Mouse (Mus musculus): ENCODE data around the gene Atp6v0e2. TPM values are rescaled to one million over a fixed set of nuclear protein-coding genes. Genes with fewer than 3 reads are reported as not detected.

Gene Atp6v0e2
- polyA plus RNA-seq, 1 experiment = 4.7 TPM

- TF ChIP-seq CTCF (IDR thresholded peaks at IDR 0.05; ENCODE audit: borderline replicate concordance, control insufficient read depth, extremely low read depth, insufficient read depth, low read length, poor library complexity) = no peak
- no peak for TF ChIP-seq POLR2A (IDR thresholded peaks at IDR 0.05; ENCODE audit: control insufficient read depth, extremely low read depth, insufficient read depth, low read length, poor library complexity)
- no peak for DNase-seq
- Histone ChIP-seq H3K27ac (ENCODE audit: control insufficient read depth, insufficient read depth, low read length) (no peak overlapping the region), H3K4me1 (replicated peaks; ENCODE audit: control insufficient read depth, insufficient read depth, low read length) (peaks cover 5% of the 10 kb centered on the region), H3K36me3 (ENCODE audit: control insufficient read depth, insufficient read depth, low read length) (no peaks in the 10 kb centered on the region), H3K4me3 (ENCODE audit: control insufficient read depth, insufficient read depth, low read length) (no peak overlapping the region), H3K27me3 (ENCODE audit: control insufficient read depth, insufficient read depth, low read length) (no peaks in the 10 kb centered on the region)
- WGBS = 2% methylated on average over 5 of the region's 5 CpGs
These were observed 41.8 kb downstream of the Atp6v0e2 start for GRCm38 (mm10) chr6:48579215-48579648.

GRCm38 (mm10) chr6:48581257-48581656 is 43.8 kb downstream of the Atp6v0e2 start:
- peaks cover 5% of the 10 kb centered on the region for H3K4me1 ChIP-seq (replicated peaks; ENCODE audit: control insufficient read depth, insufficient read depth, low read length)
- no peak overlapping the region for H3K27ac ChIP-seq (ENCODE audit: control insufficient read depth, insufficient read depth, low read length)
- no peak for DNase-seq
- H3K36me3 ChIP-seq (ENCODE audit: control insufficient read depth, insufficient read depth, low read length) = no peaks in the 10 kb centered on the region
- H3K27me3 ChIP-seq (ENCODE audit: control insufficient read depth, insufficient read depth, low read length) = no peaks in the 10 kb centered on the region
- no peak for TF ChIP-seq POLR2A (IDR thresholded peaks at IDR 0.05; ENCODE audit: control insufficient read depth, extremely low read depth, insufficient read depth, low read length, poor library complexity)
- no peak for TF ChIP-seq CTCF (IDR thresholded peaks at IDR 0.05; ENCODE audit: borderline replicate concordance, control insufficient read depth, extremely low read depth, insufficient read depth, low read length, poor library complexity)
- H3K4me3 ChIP-seq (ENCODE audit: control insufficient read depth, insufficient read depth, low read length) = no peak overlapping the region
- 84% methylated on average over 3 of the region's 3 CpGs for WGBS

DNA sequence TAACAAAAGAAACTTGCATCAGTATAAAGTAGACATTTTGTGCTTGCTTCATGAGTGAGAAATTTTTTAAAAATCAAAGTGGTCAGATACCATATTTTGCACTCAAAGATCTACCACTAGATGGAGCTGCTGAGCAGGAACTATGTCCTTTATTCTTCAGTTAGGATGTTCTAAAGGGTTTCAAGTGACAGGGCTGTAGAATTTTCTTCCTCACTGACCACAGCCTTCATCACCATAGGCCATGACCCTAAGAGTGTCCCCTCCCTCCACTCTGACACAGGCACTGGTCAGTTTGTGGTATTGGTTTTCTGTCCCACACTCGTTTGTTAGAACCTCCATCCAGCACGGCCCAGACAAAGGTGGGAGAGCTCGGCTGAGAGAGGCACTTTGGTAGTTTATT is 44.6 kb downstream of the Atp6v0e2 start:
- no peaks in the 10 kb centered on the region for H3K27me3 ChIP-seq (ENCODE audit: control insufficient read depth, insufficient read depth, low read length)
- no peaks in the 10 kb centered on the region for H3K36me3 ChIP-seq (ENCODE audit: control insufficient read depth, insufficient read depth, low read length)
- no peak overlapping the region for H3K4me3 ChIP-seq (ENCODE audit: control insufficient read depth, insufficient read depth, low read length)
- 83% methylated on average over 3 of the region's 3 CpGs for WGBS
- TF ChIP-seq CTCF (IDR thresholded peaks at IDR 0.05; ENCODE audit: borderline replicate concordance, control insufficient read depth, extremely low read depth, insufficient read depth, low read length, poor library complexity) = no peak
- TF ChIP-seq POLR2A (IDR thresholded peaks at IDR 0.05; ENCODE audit: control insufficient read depth, extremely low read depth, insufficient read depth, low read length, poor library complexity) = no peak
- peaks cover 5% of the 10 kb centered on the region for H3K4me1 ChIP-seq (replicated peaks; ENCODE audit: control insufficient read depth, insufficient read depth, low read length)
- H3K27ac ChIP-seq (ENCODE audit: control insufficient read depth, insufficient read depth, low read length) = no peak overlapping the region
- peak; percentile 40 for DNase-seq

DNA sequence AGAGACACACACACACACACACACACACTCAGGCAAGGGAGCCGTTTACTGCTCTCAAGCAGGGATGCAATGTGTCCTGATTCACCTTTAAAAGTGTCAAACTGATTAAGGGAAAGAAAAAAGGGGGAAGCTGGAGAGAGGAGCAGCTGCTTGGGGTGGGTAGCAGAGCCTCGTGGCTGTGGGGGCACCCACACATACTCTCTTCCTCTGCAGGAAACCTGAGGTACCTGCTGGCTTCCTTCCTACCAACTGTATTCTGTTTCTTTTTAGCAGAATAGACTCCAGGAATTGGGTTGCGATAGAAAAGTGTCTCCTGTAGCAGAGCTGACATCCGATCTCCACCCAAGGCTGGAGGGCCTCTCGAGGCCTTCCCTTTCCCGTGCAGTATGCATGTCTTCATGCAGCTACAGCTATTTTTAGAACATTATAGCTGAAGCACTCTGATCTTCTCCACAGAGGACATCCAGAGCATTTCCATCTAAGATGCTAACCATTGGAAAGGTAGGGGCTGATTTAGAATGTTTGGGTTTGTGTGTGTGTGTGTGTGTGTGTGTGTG is 51.9 kb downstream of the Atp6v0e2 start, which contains the start of gene Gm45021:
Gene Gm45021 (plus strand): TSS at position 417 of the 557 bp plus-strand sequence.
- DNase-seq = no peak
- Histone ChIP-seq H3K27ac (ENCODE audit: control insufficient read depth, insufficient read depth, low read length) (peak within 1 kb of the TSS; percentile 34; the same call in 1 of the 2 replicates), H3K27me3 (ENCODE audit: control insufficient read depth, insufficient read depth, low read length) (no peaks in the 10 kb centered on the region), H3K4me1 (replicated peaks; ENCODE audit: control insufficient read depth, insufficient read depth, low read length) (peaks cover 17% of the 10 kb centered on the region), H3K36me3 (ENCODE audit: control insufficient read depth, insufficient read depth, low read length) (no peaks in the 10 kb centered on the region), H3K4me3 (ENCODE audit: control insufficient read depth, insufficient read depth, low read length) (no peak within 1 kb of the TSS)
- TF ChIP-seq CTCF (IDR thresholded peaks at IDR 0.05; ENCODE audit: borderline replicate concordance, control insufficient read depth, extremely low read depth, insufficient read depth, low read length, poor library complexity) (no peak), POLR2A (IDR thresholded peaks at IDR 0.05; ENCODE audit: control insufficient read depth, extremely low read depth, insufficient read depth, low read length, poor library complexity) (no peak)
- WGBS = 5% methylated on average over 6 of the region's 6 CpGs

Other genes starting within 250 kb of the Atp6v0e2 start
- 71.9 and 73.5 TPM in 2 replicates for gene Krba1, start 142.0 kb upstream of the Atp6v0e2 start, polyA plus RNA-seq (2012; rRNA removed)
- 29.4 and 30.2 TPM in 2 replicates for gene Zfp467, start 91.8 kb upstream of the Atp6v0e2 start, polyA plus RNA-seq (2012; rRNA removed)
- 29.3 and 35.4 TPM in 2 replicates for gene Sspo, start 89.4 kb upstream of the Atp6v0e2 start, polyA plus RNA-seq (2012; rRNA removed)
- gene Lrrc61, start 17.2 kb downstream of the Atp6v0e2 start, polyA plus RNA-seq (2012; rRNA removed) = 41.4 and 58.7 TPM in 2 replicates
- gene Rarres2, start 35.2 kb downstream of the Atp6v0e2 start, polyA plus RNA-seq (2012; rRNA removed) = 17.5 and 28.8 TPM in 2 replicates
- not detected in 2 replicates for gene Gm45021, start 52.0 kb downstream of the Atp6v0e2 start, polyA plus RNA-seq (2012; rRNA removed)
- 35.3 and 40.2 TPM in 2 replicates for gene Repin1, start 56.3 kb downstream of the Atp6v0e2 start, polyA plus RNA-seq (2012; rRNA removed)
- not detected in 2 replicates for gene Gm44965, start 56.3 kb downstream of the Atp6v0e2 start, polyA plus RNA-seq (2012; rRNA removed)
- gene Zfp775, start 64.4 kb downstream of the Atp6v0e2 start, polyA plus RNA-seq (2012; rRNA removed) = 8.2 and 10.2 TPM in 2 replicates
- 1.5 and 1.7 TPM in 2 replicates for gene AI854703, start 89.1 kb downstream of the Atp6v0e2 start, polyA plus RNA-seq (2012; rRNA removed)
- 26.6 and 29.8 TPM in 2 replicates for gene Gimap8, start 109.6 kb downstream of the Atp6v0e2 start, polyA plus RNA-seq (2012; rRNA removed)
- gene Gimap9, start 138.5 kb downstream of the Atp6v0e2 start, polyA plus RNA-seq (2012; rRNA removed) = 42.5 and 49.6 TPM in 2 replicates
- gene Gimap4, start 146.9 kb downstream of the Atp6v0e2 start, polyA plus RNA-seq (2012; rRNA removed) = 43.0 and 64.0 TPM in 2 replicates
- gene Gimap6, start 170.6 kb downstream of the Atp6v0e2 start, polyA plus RNA-seq (2012; rRNA removed) = 72.9 and 82.4 TPM in 2 replicates
- gene Gm28053, start 181.0 kb downstream of the Atp6v0e2 start, polyA plus RNA-seq (2012; rRNA removed) = 0.36 and 0.88 TPM in 2 replicates
- 3.8 and 6.3 TPM in 2 replicates for gene Gimap7, start 181.0 kb downstream of the Atp6v0e2 start, polyA plus RNA-seq (2012; rRNA removed)
- 94.7 and 98.1 TPM in 2 replicates for gene Gimap1, start 201.4 kb downstream of the Atp6v0e2 start, polyA plus RNA-seq (2012; rRNA removed)
- 34.0 and 35.3 TPM in 2 replicates for gene Gimap5, start 208.6 kb downstream of the Atp6v0e2 start, polyA plus RNA-seq (2012; rRNA removed)
- 48.2 and 61.3 TPM in 2 replicates for gene Gimap3, start 233.2 kb downstream of the Atp6v0e2 start, polyA plus RNA-seq (2012; rRNA removed)